Mouse (Mus musculus) adrenal gland, postnatal 14 days (tissue): ENCODE results near the gene Retsat. TPM values are rescaled to one million over a fixed set of nuclear protein-coding genes. Genes with fewer than 3 reads are reported as not detected.

Experiments
- DNase-seq: peaks from one replicate; pipeline ENCODE4 v3.0.0; 2021; ENCODE audit warnings: mixed read lengths
- total RNA-seq: library from RNA; stranded (reverse); gene quantifications from 2 replicates; pipeline ENCODE4 v1.2.3, GENCODE M21; 2021

The Retsat gene
- total RNA-seq, 1 experiment from 2014 or later, result 390 TPM

- peak; percentile 81 for DNase-seq
These were observed 25.6 kb downstream of the Retsat start for GRCm38 (mm10) chr6:72623661-72624402.

GRCm38 (mm10) chr6:72626391-72626790 is 28.1 kb downstream of the Retsat start:
- DNase-seq, result no peak

GRCm38 (mm10) chr6:72627276-72627675 is 29.0 kb downstream of the Retsat start:
- DNase-seq, result no peak

- DNase-seq, result no peak
These were observed 32.1 kb downstream of the Retsat start for GRCm38 (mm10) chr6:72630370-72630769.

- DNase-seq, result no peak
These were observed 32.7 kb downstream of the Retsat start for GRCm38 (mm10) chr6:72630961-72631360.

- DNase-seq, result no peak
These were observed 33.4 kb downstream of the Retsat start for GRCm38 (mm10) chr6:72631700-72632099.

- DNase-seq, result no peak
These were observed 36.0 kb downstream of the Retsat start for GRCm38 (mm10) chr6:72634311-72634710.

GRCm38 (mm10) chr6:72635760-72636431 is 37.6 kb downstream of the Retsat start:
- peak; percentile 78 for DNase-seq

- DNase-seq, result no peak
These were observed 38.7 kb downstream of the Retsat start for GRCm38 (mm10) chr6:72636940-72637339.

GRCm38 (mm10) chr6:72641218-72641954 is 43.1 kb downstream of the Retsat start:
- no peak for DNase-seq

GRCm38 (mm10) chr6:72644576-72644975 is 46.3 kb downstream of the Retsat start:
- no peak for DNase-seq

GRCm38 (mm10) chr6:72645364-72645763 is 47.1 kb downstream of the Retsat start:
- DNase-seq, result no peak

GRCm38 (mm10) chr6:72647383-72647820 is 49.1 kb downstream of the Retsat start:
- DNase-seq, result peak; percentile 79

GRCm38 (mm10) chr6:72648002-72648595 is 49.8 kb downstream of the Retsat start:
- no peak for DNase-seq

GRCm38 (mm10) chr6:72650338-72650851 is 52.1 kb downstream of the Retsat start:
- DNase-seq, result no peak

- DNase-seq, result peak; percentile 86
These were observed 55.1 kb downstream of the Retsat start for GRCm38 (mm10) chr6:72653419-72653818.

GRCm38 (mm10) chr6:72654355-72654754 is 56.1 kb downstream of the Retsat start:
- no peak for DNase-seq

GRCm38 (mm10) chr6:72655309-72656052 is 57.2 kb downstream of the Retsat start:
- DNase-seq, result peak; percentile 85

GRCm38 (mm10) chr6:72656053-72656442 is 57.8 kb downstream of the Retsat start:
- no peak for DNase-seq

GRCm38 (mm10) chr6:72658006-72658405 is 59.7 kb downstream of the Retsat start:
- DNase-seq, result peak; percentile 57
